Mouse (Mus musculus) gastrocnemius, postnatal 10 days (tissue): ENCODE results near the gene Fbxo21. TPM values are rescaled to one million over a fixed set of nuclear protein-coding genes. Genes with fewer than 3 reads are reported as not detected.

Source experiments
- DNase-seq: peaks from one replicate; pipeline ENCODE4 v3.0.0; 2021; ENCODE audit warnings: mixed read lengths
- total RNA-seq, 2 experiments: library from RNA; stranded (reverse); gene quantifications; 2 replicates each; pipeline ENCODE4 v1.2.3; 2021

Fbxo21 gene
- total RNA-seq, 2 experiments from 2014 or later: 17.3 to 21.9 TPM

GRCm38 (mm10) chr5:118045385-118045784 lies 68.9 kb downstream of the Fbxo21 start:
- no peak for DNase-seq

DNA sequence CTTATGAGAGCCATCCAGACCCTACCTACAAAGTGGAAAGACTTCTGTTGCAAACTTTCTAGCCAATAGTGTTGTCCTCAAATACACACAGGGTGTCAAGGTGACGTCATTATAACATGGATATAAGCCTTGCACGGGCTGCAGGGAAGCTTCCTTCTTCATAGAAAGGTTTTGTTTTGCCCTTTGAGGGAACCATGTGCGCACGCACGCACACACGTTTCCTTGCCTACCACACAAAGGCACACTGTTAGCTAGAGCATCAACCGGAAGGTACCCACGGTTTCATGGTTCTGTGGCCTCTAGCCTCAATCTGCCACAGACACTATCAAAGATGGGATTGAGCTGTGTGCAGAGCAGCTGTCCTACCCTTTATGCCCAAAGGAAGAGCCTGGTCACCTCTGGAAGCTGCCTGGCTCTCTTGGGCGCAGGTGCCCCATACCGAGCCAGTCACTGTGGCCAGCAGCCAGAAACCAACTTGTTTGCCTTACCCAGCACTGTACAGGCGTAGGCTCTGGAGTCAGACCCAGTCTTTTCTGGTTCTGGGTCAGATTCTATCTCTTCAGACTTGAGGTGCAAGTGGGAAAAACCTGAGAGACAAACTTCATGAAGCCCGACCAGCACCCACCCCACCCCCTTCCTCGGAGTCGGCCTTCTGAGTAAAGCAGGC lies 70.7 kb downstream of the Fbxo21 start:
- DNase-seq: no peak

GRCm38 (mm10) chr5:118048412-118048811 lies 71.9 kb downstream of the Fbxo21 start:
- DNase-seq: no peak

DNA sequence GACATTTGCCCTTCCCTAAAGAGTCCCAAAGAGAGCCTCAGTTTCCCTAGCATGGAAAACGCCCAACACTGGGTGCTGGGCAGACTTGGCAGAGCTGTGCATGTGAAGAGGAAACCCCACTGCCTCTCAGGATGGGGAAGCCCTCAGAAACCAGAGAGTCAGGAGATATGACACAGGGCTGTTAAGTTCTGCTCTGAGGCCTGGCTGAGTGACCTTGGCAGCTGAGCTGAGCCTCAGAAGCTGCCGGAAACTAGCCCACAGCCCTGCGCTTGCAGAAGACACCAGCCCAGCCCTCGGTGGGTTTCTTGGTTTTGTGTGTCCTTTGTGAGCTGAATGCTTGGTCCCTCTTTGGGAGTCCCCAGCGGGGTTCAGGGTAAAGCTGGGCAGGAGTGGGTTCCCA lies 72.4 kb downstream of the Fbxo21 start:
- no peak for DNase-seq

- DNase-seq: no peak
These were observed 74.2 kb downstream of the Fbxo21 start for GRCm38 (mm10) chr5:118050743-118051142.

- no peak for DNase-seq
These were observed 75.6 kb downstream of the Fbxo21 start for GRCm38 (mm10) chr5:118051981-118052662.

- no peak for DNase-seq
These were observed 76.7 kb downstream of the Fbxo21 start for GRCm38 (mm10) chr5:118053205-118053604.

DNA sequence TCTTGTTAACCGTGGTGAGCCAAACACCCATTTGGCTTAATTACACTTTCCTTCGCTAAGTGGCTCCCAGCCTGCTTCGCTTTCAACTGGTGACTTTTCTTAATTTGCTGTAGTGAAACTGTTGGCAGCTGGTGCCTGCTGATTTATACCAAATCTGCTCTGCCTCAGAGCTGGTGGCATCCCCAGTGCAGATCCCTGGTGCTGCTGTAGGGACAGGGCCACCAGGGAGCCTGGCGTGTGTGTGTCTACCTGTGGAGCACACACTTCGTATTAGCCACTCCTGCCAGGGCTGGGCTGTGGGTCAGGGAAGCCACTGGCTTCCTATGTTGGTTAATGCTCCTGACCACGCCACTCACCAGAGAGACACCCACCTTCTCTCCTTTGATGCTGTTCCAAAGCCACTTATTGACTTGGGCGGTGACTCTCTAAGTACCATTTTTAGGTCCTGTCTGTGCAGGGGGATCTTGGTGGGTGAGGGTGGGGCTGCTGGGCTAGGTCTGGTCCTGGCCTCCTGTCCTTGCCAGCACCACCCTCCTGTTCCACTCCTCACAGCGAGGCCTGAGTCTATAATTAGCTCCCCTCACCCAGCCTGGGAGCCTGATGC lies 81.1 kb downstream of the Fbxo21 start:
- no peak for DNase-seq

DNA sequence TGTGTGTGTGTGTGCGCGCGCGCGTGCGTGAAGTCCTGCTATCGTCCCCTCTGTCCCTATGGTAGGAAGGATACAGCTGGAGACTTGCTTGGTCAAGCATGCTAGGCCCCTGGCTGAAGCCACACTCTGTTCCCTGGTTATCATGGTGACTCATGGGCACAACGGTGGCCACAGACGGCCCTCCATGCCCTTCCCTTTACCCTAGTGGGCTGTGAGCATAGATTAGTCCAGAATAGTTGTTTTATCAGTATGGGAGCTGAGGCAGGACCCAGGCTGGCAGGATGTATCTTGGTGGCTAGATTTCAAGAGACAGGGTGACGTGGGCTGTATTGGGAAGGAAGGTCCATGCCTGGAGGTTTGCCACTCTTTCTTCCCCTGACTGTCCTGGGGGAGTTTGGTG lies 82.3 kb downstream of the Fbxo21 start:
- no peak for DNase-seq

GRCm38 (mm10) chr5:118059646-118060045 lies 83.1 kb downstream of the Fbxo21 start:
- DNase-seq: no peak

Other genes starting within 250 kb of the Fbxo21 start
- gene Nos1, start 195.7 kb upstream of the Fbxo21 start, total RNA-seq: 1 to 10 TPM; 5.1 to 8.6 TPM
- 1 to 10 TPM in 1 of 2 experiments, under 1 TPM in 1; 0.70 to 1.4 TPM for gene Tesc, start 51.0 kb downstream of the Fbxo21 start, total RNA-seq
- gene Fbxw8, start 178.7 kb downstream of the Fbxo21 start, total RNA-seq: 10 to 100 TPM; 32.8 to 33.5 TPM
- gene Hrk, start 187.9 kb downstream of the Fbxo21 start, total RNA-seq: under 1 TPM in 1 of 2 experiments, not detected in 1; 0.12 TPM